Mouse (Mus musculus) erythroblast, embryonic 14.5 days (primary cell): ENCODE data around the gene Ptprd. TPM values are rescaled to one million over a fixed set of nuclear protein-coding genes. Genes with fewer than 3 reads are reported as not detected.

Experiments used
- H3K27me3 ChIP-seq: 2 replicates; pipeline ENCODE4 v1.6.1; 2012; ENCODE audit warnings: inconsistent platforms; ENCODE audit not compliant: control insufficient read depth
- H3K36me3 ChIP-seq: 2 replicates; pipeline ENCODE4 v1.6.1; 2012; ENCODE audit warnings: mild to moderate bottlenecking, inconsistent platforms; ENCODE audit not compliant: control insufficient read depth
- H3K4me1 ChIP-seq: 2 replicates; pipeline ENCODE4 v1.6.1; 2012; ENCODE audit warnings: inconsistent platforms; ENCODE audit not compliant: control insufficient read depth
- H3K4me3 ChIP-seq: replicated peaks from 2 replicates; pipeline ENCODE3; 2012; ENCODE audit warnings: moderate library complexity, mild to moderate bottlenecking, inconsistent platforms
- H3K9me3 ChIP-seq: 2 replicates; pipeline ENCODE4 v1.6.1; 2012; ENCODE audit warnings: low read length, inconsistent platforms, mixed read lengths; ENCODE audit not compliant: control insufficient read depth
- GATA1 ChIP-seq: IDR thresholded peaks from 2 replicates; pipeline ENCODE4 v1.6.1; 2012; ENCODE audit warnings: low read length, inconsistent platforms, mixed read lengths
- TAL1 ChIP-seq: IDR thresholded peaks from 3 replicates; pipeline ENCODE4 v1.6.1; 2012; ENCODE audit warnings: low read length, inconsistent platforms, mixed read lengths
- polyA plus RNA-seq: library from polyadenylated mRNA; stranded (reverse); fragments of >175 nt; gene quantifications from 2 replicates; pipeline ENCODE4 v1.2.3, GENCODE M21; 2012

Gene Ptprd
- polyA plus RNA-seq, 1 experiment, result not detected

GRCm38 (mm10) chr4:77649615-77650325 is 562.0 kb downstream of the Ptprd start:
- Histone ChIP-seq H3K4me1 (no peaks in the 10 kb centered on the region), H3K4me3 (no peak overlapping the region), H3K27me3 (no peaks in the 10 kb centered on the region), H3K36me3 (no peaks in the 10 kb centered on the region), H3K9me3 (no peaks in the 10 kb centered on the region)
- TF ChIP-seq TAL1 (no peak), GATA1 (no peak)

DNA sequence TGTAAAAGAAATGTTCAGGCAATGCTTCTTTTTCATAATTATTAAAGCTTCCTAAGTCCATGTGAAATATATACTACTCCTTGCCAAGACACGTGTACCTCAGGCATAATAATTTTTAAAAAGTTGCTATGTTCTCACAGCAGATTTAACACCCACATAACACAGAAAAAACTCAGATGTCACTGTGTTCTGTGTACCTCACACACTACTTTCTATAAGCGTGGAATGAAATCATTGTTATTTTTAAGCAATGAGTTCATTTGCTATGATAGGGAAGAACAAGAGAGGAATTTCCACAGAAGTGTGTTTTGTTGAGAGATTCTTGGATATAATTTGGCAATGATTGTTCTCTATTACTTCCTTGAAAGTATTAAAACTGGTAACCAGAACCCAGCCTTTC is 562.9 kb downstream of the Ptprd start:
- no peaks in the 10 kb centered on the region for H3K4me1 ChIP-seq
- no peaks in the 10 kb centered on the region for H3K9me3 ChIP-seq
- no peak for TF ChIP-seq TAL1
- H3K27me3 ChIP-seq, result no peaks in the 10 kb centered on the region
- no peak overlapping the region for H3K4me3 ChIP-seq
- no peaks in the 10 kb centered on the region for H3K36me3 ChIP-seq

GRCm38 (mm10) chr4:77647451-77648137 is 564.2 kb downstream of the Ptprd start:
- TF ChIP-seq GATA1, result no peak
- TF ChIP-seq TAL1, result no peak
- H3K36me3 ChIP-seq, result no peaks in the 10 kb centered on the region
- no peaks in the 10 kb centered on the region for H3K27me3 ChIP-seq
- H3K4me3 ChIP-seq, result no peak overlapping the region
- H3K4me1 ChIP-seq, result no peaks in the 10 kb centered on the region
- H3K9me3 ChIP-seq, result no peaks in the 10 kb centered on the region

GRCm38 (mm10) chr4:77644435-77644834 is 567.3 kb downstream of the Ptprd start:
- Histone ChIP-seq H3K4me1 (no peaks in the 10 kb centered on the region), H3K4me3 (no peak overlapping the region), H3K27me3 (no peaks in the 10 kb centered on the region), H3K36me3 (no peaks in the 10 kb centered on the region), H3K9me3 (no peaks in the 10 kb centered on the region)
- TF ChIP-seq TAL1, result no peak
- no peak for TF ChIP-seq GATA1

- no peaks in the 10 kb centered on the region for H3K4me1 ChIP-seq
- no peaks in the 10 kb centered on the region for H3K36me3 ChIP-seq
- no peak for TF ChIP-seq TAL1
- no peak for TF ChIP-seq GATA1
- no peaks in the 10 kb centered on the region for H3K9me3 ChIP-seq
- H3K27me3 ChIP-seq, result no peaks in the 10 kb centered on the region
- no peak overlapping the region for H3K4me3 ChIP-seq
Observed at GRCm38 (mm10) chr4:77640022-77640421, 571.7 kb downstream of the Ptprd start.

DNA sequence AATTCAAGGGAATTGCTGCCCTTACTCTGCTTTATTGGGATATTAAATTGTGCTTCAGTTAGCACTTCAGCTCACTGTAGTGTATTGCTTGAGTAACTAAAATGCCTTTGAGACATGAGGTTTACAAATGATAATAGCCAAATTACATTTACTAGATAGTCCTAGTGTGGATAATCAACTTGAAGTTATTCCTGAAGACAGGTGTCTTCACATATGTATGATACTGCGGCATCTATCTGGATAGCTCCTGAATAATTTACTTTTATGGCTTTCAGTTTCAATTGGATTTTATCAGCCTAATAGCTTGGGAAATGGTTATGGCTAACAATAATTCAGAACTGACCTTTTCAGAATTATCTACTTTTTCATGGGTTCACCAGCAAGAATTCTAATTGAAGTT is 598.6 kb downstream of the Ptprd start:
- Histone ChIP-seq H3K36me3 (no peaks in the 10 kb centered on the region), H3K4me1 (no peaks in the 10 kb centered on the region), H3K27me3 (no peaks in the 10 kb centered on the region), H3K4me3 (no peak overlapping the region), H3K9me3 (no peaks in the 10 kb centered on the region)
- TF ChIP-seq GATA1 (no peak), TAL1 (no peak)

DNA sequence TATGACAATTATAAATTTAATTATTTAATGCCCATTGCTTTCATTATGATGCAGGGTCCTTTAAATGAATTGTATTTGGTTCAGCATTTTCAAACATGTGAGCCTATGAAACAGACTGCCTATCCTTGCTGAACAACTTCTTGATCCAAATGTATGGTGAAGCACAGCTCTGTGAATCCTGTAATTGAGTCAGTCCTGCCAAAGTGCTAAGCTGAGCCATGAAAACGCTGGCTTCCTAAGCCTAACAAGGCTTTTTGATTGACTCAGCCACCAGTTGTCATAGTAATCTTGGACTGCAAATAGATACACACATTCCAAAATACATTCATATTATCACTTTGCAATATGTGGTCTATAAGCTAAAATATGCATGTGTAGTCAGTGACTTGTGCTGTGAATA is 625.1 kb downstream of the Ptprd start:
- Histone ChIP-seq H3K36me3 (no peaks in the 10 kb centered on the region), H3K4me1 (no peaks in the 10 kb centered on the region), H3K27me3 (no peaks in the 10 kb centered on the region), H3K9me3 (0 out of 2 replicates have a peak, but pooled peaks cover 2% of the 10 kb centered on the region), H3K4me3 (no peak overlapping the region)
- TF ChIP-seq TAL1 (no peak), GATA1 (no peak)

DNA sequence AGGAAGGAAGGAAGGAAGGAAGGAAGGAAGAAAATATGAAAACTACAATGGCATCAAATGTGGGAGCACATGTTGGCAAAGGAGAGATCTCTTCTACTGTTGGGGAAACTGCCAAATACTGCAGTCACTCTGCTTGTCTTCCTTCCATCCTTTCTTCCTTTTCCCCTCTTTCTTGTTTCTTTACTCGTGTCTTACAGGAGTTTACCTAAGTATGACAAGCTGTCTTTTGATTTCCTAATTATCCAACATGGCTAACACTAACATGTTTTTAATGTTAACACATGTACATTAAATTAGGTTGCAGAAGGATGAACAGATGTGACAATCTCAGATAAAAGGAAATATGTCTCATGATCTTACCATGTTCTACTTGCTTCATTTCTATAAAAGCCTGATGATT is 625.5 kb downstream of the Ptprd start:
- Histone ChIP-seq H3K4me1 (no peaks in the 10 kb centered on the region), H3K9me3 (0 out of 2 replicates have a peak, but pooled peaks cover 2% of the 10 kb centered on the region), H3K4me3 (no peak overlapping the region), H3K27me3 (no peaks in the 10 kb centered on the region), H3K36me3 (no peaks in the 10 kb centered on the region)
- TF ChIP-seq GATA1 (no peak), TAL1 (no peak)

- Histone ChIP-seq H3K27me3 (no peaks in the 10 kb centered on the region), H3K4me1 (no peaks in the 10 kb centered on the region), H3K36me3 (no peaks in the 10 kb centered on the region), H3K4me3 (no peak overlapping the region), H3K9me3 (no peaks in the 10 kb centered on the region)
- TF ChIP-seq TAL1 (no peak), GATA1 (no peak)
Observed at GRCm38 (mm10) chr4:77558404-77559202, 653.2 kb downstream of the Ptprd start.
